Mouse (Mus musculus): ENCODE measurements around the gene Brd3os. TPM values are rescaled to one million over a fixed set of nuclear protein-coding genes. Genes with fewer than 3 reads are reported as not detected.
A peak's percentile ranks its signal among the peaks of the same experiment; 100 is the strongest.

Gene Brd3os
- total RNA-seq, 4 experiments from 2014 or later = 28.5 to 30.9 (median 28.8) TPM

DNA sequence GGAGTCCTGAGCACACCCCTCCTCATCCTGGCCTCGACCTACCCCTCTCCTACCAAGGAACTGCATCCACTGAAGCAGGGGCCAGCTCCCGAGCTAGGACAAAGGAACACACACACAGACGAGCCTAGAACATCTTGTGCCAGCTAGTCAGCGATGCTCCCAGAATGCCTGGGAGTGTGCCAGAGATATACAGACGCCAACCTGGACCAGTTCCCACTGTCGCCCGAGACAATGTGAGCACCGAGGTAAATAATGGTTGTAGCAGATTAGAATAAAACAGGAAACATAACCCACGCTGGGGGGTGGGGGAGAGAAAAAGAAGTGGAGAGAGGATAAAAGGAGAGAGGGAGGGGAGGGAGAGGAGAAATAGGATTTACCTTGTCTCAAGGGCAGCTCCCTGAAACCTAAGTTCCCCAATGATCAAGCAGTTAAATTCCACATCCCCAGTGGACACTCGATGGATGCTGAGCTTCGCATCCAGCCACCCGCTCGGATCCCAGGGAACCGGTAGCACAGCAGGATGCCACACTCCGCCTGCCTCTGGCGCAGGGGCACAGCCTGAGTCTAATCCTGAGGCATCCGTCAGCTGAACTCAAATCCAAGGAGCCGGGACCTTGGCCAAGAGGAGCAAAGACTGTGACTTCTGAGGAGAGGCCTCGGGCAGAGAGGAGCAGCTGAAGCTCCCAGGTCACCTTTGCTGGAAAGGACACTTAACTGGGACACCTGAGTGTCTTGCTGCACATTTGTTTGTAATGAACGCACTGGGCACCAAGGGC lies 20.6 kb upstream of the Brd3os start:
- DNase-seq (ENCODE audit: low spot score in 2 of 2) = no peak

DNA sequence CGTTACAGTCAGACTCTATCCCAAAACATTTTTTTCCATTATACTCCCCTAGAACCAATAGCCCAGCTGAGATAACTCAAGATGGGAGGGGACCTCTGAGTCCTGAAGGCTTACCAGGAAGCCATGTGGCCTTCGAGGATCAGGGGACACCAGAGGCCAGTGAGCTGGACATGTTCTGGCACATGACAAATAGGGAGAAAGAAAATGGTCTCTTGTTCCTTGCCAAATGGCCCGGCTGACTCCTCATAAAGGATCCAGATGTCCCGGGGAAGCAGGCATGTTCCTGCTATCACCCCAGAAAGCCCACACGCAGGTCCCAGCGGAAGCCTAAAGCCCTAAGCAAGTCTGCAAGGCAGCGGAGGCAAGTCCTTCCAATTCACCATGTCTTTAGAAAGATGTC lies 18.5 kb upstream of the Brd3os start:
- no peak for DNase-seq (ENCODE audit: low spot score in 2 of 2)

DNA sequence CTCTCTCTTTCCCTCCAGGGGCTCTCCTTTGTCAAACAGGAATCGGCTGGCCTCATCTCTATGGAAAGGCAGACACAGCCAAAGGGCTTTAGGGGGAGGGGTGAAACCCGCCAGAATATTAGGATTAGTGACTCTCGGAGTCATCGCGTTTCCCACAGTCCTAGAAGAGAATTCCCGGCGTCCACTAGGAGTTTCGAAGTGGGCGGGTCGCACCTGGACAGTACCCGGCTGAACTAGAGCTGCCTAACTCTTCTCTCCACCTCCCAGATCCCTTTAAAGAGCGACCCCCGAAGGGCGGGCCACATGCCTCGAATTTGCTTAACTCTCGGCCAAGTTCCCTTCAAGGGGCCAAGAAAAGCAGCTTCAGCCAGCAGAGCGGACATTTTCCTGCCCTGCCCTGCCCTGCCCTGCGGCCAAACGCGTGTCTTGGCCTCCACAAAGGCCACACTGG lies 16.9 kb upstream of the Brd3os start:
- no peak for DNase-seq (ENCODE audit: low spot score in 2 of 2)

DNA sequence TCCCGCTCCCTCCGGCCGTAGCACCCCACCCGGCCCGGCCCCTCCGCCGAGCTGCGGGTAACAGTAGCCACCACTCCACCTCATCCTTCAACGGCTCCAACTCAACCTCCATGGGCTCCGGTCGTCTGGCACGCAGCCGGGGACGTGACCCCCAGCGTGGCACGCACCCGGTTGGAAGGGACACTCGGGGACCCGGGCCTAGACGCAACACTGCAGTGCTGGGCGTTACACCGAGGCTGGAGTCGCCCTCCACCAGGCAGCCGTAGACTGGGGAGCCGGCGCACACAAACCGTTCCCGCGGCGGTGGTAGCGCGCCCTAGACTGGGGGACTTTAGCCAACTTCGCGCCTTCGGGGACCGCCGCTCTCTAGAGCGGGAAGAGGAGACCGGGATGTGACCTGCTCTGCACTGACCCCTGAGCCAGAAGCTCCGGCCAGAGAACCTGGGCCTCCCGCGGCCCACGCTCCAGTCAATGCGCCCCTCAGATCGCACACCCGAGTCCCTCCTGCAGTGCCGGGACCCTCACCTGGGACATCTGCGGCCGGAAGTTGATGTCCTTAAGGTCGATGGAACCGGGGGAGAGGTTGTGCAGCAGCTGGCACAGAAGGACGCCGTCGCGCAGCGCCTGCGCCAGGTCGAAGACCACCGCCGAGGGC lies 16.2 kb upstream of the Brd3os start:
- no peak for DNase-seq (ENCODE audit: low spot score in 2 of 2)

DNA sequence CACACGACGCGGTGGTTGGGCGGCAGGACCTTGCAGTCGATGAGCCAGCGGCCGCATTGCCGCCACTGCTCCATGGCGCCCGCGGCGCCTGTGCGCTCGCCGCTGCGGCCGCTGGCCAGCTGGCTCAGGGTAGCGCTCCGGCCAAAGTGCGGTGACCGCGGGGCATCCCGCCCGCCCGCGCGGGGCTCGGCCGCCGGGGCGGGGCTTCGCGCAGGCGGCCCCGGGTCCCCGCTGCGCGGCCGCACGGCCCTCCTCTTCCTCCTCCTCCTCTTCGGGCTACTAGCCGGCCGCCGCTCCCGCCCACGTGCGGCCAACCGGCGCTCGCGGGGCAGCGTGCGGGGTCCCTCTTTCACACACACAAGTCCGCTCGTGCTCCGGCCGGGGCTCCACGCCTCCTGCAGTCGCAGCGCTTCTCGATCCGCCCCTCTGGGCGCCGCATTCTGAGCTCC lies 15.7 kb upstream of the Brd3os start:
- no peak for DNase-seq (ENCODE audit: low spot score in 2 of 2)

DNA sequence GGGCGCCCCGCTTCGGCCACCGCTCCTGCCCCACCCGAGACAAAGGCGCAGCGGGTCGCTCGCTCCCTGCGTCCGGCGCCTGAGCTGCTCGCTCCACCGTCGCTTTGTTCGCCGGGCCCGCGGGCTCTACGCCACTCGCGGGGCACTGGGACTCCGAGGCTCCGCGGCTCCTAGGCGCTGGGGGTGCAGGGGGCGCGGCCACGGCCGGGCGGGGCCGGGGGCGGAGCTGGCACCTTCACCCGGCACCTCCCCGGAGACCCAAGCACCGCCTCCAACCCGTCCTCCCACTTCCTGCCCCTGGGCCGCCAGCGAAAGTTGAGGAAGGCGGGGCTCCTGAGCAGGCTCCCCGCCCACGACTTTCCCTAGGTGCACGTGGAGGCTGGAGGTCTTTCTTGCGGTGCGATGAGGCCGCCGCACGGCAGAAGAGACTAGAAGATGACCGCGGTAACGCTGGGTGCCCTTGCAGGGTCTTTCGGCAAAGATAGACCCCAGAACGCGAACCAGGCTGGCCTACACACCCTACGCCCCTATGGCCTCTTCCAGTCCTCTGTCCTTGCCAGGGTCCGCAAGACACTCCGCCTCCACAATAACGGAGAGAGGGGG lies 15.2 kb upstream of the Brd3os start, which contains the start of gene Vav2:
Vav2 (minus strand) TSS at position 179 of the 603 bp plus-strand sequence.
- DNase-seq (ENCODE audit: low spot score in 2 of 2) = peak; percentile 43 to 73

DNA sequence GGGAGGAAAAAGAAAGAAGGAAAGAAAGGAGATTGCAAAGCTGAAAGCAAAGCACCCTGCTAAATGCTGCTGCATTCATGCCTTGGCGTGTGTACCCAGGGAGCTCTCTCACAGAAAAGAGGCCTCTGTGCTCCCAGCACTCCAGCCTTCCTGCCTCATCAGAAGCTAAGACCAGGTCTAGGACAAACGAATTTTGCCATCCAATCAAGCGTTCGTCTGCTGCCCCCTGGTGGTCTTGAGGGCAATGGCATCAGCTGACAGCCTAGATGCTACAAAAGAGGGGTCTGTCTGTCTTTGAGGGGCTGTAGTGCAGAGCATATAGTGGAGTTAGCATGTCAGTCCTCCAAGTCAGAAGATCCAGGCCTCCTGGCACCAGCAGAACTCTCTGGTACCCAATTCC lies 14.1 kb upstream of the Brd3os start:
- peak in 1 of 2 experiments; percentile 78 for DNase-seq (ENCODE audit: low spot score in 2 of 2)

DNA sequence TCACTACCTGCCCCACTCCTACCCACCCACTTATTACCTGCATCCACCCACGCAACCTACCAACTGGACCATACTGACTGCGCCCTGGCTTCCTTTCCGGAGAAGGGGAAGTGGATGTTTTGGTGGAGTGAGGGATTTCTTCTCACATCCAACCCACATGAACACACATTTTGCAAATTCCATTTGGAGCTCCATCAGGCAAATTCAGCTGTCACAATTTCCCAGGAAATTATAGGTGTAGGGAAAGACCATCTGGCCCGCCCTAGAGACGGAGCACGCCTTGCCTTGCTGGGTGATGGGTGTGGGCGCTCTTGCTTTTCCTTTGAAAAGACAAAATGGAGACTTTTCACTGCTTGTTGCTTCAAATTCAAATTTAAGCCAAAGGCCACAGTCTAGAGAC lies 11.5 kb upstream of the Brd3os start:
- peak in 1 of 2 experiments; percentile 76 for DNase-seq (ENCODE audit: low spot score in 2 of 2)

DNA sequence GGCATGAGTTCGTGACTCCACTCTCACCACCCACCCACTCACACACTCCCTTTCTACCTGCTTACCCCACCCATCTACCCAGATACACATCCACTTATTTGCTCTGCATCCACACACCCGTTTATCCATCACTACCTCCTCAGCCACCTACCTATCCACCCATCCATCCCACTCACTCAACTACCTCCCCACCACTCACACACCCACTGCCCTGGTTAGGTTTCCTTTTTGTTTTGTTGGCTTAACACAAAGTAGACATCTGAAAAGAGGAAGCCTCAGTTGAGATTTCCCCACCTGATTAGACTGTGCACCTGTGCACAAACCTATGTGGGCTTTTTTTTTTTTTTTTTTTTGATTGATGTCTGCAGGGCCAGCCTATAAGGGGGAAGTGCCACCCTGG lies 9.5 kb upstream of the Brd3os start:
- no peak for DNase-seq (ENCODE audit: low spot score in 2 of 2)

DNA sequence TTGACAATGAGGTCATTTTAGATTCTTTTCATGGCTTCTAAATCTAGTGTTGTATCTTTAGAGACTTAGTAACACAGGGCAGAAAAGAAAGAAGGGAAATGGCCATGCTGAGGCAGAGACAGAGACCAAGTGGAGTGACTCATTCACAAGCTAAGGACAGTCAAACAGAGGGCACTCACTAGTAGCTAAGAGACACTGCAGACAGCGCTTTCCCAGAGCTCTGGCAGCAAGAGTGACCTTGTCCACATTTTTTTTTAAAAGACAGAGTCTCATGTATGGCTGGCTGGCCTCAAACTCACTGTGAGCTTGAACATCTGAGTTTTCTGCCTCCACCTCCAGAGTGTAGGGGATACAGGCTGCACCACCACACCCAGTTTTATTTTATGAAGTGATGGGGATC lies 4.2 kb upstream of the Brd3os start:
- no peak for DNase-seq (ENCODE audit: low spot score in 2 of 2)

DNA sequence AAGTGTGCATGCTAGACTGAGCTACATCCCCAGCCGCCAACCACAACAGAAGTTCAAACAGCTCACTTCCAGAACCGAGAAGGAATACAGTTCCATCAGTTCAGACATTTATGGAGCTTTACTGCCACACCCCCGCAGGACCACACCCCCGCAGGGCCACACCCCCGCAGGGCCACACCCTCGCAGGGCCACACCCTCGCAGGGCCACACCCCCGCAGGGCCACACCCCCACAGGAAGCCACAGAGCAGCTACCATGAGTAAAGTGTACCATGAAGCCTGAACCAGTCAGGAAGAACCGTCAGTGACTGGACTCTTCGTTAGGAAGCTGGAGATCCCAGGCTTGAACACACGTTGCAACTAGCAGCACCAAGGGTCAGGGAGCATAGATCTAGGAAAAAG lies 3.8 kb upstream of the Brd3os start:
- no peak for DNase-seq (ENCODE audit: low spot score in 2 of 2)

DNA sequence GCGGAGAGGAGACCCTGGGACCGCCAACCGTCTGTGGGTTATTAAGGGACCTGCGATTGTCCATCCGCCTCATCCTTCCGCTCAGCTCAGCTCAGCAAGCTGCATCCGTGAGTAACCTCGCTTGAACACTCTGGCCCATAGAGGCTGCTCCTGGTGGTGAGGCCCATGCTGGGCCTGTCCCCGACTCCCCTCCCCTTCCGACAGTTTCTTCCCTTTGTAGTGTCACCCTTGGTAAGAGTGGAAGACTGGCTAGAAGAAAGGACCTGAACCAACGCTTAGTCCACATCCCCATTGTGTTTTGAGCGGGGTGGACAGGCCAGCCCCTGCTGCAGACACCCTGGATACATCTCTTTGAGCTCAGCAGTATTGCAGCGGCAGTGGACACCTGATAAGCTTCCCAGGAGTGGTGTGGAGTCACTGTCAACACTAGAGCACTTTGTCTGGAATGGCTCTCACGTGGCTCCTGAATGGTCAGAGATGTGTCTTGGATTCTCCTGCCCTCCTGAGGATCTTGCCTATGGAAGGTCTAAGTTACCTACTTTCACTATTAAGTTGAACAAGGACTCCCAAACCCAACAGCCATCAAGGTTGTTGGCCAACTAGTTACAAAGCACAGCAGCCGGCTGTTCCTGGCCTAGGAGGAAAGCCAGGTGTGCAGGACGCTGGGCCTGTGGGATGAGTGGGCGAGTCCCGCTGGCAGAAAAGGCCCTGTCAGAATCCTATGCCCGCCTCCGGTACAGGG lies 755 bp downstream of the Brd3os start:
- no peak for DNase-seq (ENCODE audit: low spot score in 2 of 2)

DNA sequence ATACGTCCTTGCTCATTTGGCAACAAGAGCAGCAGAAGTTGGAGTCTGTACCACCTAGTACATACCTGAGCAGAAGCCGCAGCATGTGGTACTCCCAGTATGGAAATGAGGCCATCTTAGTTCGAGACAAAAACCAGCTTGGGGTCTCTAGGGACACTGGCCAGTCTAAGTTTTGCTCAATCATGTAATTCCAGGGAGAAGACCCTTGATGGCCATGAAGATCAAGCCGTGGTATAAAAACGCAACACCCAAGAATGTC lies 1.3 kb downstream of the Brd3os start:
- DNase-seq (ENCODE audit: low spot score in 2 of 2) = no peak

DNA sequence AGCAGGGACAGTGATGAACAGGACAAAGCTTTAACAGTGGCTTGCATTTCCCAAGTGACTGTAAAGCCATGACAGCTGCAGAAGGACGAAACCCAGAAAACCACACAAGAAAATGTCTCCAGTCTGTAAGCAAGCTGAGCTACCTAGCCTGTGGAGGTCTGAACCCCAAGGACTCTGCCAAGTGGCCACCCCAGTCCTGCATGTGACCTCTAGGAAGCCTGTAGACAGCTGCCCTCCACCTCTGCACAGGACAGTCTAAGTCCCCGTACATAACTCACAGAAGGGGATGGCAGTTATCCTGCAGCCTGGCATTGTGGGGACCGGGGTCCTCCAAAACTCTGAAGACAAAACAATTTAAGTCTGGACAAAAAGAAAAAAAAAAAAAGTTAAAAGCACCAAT lies 3.8 kb downstream of the Brd3os start:
- DNase-seq (ENCODE audit: low spot score in 2 of 2) = no peak

DNA sequence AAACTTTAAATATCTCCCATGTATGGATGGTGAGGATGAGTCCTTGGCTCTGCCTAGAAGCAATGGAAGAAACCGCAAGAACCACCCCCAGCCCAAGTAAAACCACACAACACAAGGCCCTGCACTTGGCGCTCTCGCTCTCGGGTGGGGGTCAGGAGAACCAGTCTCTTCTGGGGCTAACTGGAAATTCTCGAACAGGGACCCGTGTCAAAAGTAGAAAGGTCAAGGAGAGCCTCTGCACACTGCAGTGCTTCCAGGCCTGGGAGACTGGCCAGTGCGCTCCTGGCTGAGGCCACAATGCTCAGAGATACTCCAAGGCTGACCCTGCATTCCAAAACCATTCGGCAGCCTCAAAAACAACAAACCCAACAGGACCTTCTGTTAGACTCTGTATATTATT lies 4.7 kb downstream of the Brd3os start:
- DNase-seq (ENCODE audit: low spot score in 2 of 2) = no peak

DNA sequence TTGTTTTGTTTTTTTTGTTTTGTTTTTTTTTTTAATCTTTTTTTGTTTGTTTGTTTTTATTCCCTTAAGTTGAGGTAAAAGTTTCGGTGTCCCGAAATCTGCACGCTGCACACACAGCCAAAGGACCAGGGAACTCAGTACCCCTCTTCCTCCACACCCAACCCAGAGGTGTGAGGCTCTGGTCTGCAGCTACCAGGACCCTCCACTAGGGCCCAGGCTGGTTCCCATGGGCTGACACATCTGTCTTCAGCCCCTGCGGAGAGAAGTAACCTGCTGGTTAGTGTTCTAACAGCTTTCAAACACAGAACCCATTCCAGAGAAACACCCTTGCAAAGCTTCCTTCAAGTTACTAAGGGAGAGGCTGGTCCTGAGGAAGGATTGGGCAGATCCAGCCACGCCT lies 5.7 kb downstream of the Brd3os start:
- DNase-seq (ENCODE audit: low spot score in 2 of 2) = no peak

DNA sequence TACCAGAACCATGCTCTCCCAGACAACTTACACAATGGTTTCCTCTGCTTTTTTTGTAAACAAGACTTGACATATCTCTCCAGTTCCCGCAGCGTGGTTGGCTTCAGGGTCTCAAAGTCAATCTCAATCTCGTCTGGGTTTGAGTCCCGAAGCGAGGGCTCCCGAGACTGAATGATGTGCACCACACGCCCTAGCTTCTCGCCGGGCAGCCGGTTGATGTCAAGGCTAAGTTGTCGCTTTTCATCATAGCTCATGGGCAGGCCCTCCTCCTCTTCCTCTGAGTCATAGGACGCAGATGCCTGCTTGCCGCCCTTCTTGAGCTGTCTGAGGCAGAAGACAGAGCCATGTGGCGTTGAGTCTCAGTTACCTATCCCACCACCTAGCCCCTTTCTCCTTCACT lies 8.1 kb downstream of the Brd3os start:
- no peak for DNase-seq (ENCODE audit: low spot score in 2 of 2)

DNA sequence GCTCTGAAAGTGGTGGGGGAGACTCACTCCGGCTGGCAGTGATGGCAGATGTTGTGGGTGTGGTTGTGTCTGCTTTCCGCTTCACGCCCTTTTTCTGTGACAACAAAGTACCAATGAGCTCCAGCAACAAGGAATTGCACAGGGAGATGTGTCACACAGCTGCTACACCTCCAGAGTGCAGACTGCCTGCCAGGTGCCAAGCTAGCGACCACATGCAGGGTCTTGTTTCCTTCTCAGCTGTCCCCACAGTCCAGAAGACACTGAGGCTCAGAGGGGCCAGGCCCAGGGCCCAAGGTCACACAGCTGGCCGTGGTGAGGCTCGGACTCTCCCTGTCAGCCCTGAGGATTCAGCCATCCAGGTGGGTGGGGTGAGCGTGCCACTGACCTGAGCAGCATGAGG lies 17.6 kb downstream of the Brd3os start:
- DNase-seq (ENCODE audit: low spot score in 2 of 2) = no peak

DNA sequence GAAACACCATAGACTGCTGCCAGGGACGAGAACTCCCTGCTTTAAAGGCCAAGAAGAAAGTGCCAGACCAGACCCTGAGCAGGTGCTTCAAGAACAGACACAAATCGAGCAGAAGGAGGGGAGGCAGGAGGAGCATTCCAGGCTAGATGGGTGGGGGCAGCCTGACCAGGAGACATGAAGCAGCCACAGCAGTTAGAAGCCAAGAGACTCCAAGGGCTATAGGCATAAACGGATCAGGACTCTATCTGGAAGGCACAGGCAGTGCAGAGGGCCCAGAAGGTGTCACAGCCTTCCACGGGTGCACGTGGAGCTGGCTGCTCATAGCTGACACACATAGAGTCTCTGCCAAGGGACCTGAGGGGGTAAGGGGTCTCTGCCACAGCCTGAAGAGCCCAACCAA lies 18.0 kb downstream of the Brd3os start:
- no peak for DNase-seq (ENCODE audit: low spot score in 2 of 2)

DNA sequence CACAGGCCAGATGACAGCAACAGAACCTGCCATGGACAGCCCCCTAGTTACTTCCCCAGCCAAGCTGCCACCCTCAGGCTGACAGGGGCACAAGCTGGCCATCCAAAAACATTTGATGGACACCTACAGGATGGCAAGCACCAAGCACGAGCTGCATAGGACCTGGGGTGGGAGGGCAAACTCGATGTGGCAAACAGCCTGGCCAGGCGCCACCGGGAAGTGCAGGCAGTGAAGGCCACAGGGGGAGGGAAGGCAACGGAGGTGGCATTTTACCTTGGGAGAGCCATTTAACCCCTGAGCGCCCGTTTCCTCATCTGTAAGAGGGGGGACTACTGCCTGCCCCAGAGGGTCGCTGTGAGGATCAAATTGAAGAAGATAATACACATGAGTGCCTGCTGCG lies 18.5 kb downstream of the Brd3os start:
- no peak for DNase-seq (ENCODE audit: low spot score in 2 of 2)

DNA sequence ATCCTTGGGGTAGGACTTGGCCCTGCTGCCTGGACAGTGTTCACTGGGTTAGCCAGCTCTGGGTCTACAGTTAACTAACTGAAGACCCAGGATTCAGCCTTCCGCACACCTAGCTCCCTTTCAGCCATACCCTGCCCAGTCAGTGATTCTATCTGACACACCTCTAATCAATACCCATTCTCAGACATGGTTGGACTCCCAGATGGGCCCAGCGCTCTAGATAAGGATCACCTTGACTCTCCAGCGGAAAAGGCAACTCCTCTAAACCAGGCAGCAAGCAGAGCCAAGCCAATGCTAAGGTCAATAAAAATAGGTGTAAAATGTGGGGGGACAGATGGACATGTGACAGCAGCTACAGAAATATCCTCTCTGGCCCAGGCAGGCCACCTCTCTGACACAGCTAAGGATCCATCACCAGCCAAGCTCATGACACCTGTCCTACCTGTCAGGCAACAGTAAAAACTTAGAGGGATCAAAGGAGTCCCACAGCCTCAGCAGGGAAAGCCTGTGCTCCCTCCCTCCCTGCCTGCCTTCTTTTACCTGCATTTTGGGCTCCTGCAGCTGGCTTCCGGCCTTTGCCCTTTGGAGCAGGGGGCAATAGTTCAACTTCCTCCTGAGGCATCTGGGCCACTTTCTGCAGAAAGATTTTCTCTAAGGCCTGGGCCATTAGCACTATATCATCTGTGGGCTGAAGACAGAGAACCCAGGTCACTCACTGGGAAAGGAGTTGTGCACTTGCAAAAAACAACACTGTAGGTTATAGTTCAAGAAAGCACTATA lies 19.9 kb downstream of the Brd3os start:
- no peak for DNase-seq (ENCODE audit: low spot score in 2 of 2)

Measured in left cerebral cortex, adult 8-10 months (tissue).